Mouse (Mus musculus) spleen, postnatal 36 days (tissue): ENCODE results near the gene Efna2.

Experiments
- DNase-seq, 2 experiments: peaks; one replicate each; pipeline ENCODE4 v3.0.0; 2022; ENCODE audit warnings: low spot score in 2 of 2, mixed read lengths in 1 of 2

Efna2 gene

GRCm38 (mm10) chr10:80179068-80180051 lies at the start of gene Efna2:
Gene Efna2, plus strand, starts transcription at chr10:80179482.
- DNase-seq, result no peak

GRCm38 (mm10) chr10:80129846-80130245 lies 49.4 kb upstream of the Efna2 start:
- DNase-seq, result no peak

- DNase-seq, result no peak
Measured at GRCm38 (mm10) chr10:80130403-80131031, 48.8 kb upstream of the Efna2 start.

DNA sequence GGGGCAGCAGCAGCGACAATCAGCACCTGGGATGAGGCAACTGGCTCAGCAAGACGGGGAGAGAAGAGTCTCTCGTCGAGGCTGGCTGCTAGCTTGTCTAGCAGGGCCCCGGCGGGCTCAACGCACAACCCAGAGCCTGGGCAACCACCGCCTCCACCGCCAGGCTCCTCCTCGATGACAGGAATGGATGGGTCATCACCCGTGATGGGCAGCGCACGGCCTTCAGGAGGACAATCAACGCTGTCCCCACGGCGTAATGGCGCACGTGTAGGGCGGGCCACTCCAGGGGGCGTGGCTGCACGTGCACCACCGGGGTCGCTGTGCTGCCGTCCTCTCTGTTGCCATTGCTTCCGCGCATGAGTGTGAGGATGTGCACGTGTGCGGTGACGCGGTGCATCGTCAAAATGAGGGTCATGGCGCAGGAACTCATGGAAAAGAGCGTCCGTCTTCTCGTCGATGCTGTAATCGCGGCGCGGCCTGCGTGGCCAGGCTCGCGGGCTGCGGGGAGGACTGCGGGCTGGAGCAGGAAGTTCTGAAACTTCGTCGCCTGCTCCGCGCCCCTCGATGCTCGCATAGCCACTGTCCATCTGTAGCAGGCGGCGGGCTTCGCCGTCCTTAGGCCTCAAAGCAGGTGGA lies 47.8 kb upstream of the Efna2 start:
- no peak for DNase-seq

GRCm38 (mm10) chr10:80131952-80132350 lies 47.3 kb upstream of the Efna2 start:
- no peak for DNase-seq

DNA sequence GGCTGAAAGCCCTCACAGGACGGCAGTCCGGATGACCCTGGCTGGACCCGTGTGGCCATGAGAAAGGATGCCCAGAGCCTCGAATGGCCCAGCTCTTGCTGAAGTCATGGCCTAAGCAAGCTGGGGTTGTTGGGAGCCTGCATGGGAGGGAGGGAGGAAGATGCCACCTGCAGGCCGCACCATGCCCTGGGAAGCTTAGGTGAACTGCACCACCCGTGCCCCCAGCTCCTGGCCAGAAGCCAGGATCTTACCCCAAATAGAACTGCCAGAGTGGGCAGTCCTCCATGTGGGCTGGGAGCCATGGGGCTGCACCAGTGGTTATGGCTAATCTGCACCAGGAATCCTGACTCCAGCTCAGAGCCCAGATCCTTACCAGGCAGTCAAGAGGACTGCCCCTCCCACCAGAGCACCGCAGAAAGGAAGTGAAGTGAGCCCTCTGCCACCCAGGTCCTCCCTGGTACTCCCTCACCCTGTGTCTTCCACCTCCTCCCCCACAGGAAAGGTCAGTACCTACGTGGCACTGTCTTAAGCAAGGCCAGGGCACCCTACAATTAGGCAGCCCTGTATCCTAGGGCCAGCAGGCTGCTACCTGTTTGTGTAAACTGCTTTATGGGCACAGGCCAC lies 45.9 kb upstream of the Efna2 start:
- DNase-seq, result no peak

GRCm38 (mm10) chr10:80134421-80134820 lies 44.9 kb upstream of the Efna2 start:
- no peak for DNase-seq

DNA sequence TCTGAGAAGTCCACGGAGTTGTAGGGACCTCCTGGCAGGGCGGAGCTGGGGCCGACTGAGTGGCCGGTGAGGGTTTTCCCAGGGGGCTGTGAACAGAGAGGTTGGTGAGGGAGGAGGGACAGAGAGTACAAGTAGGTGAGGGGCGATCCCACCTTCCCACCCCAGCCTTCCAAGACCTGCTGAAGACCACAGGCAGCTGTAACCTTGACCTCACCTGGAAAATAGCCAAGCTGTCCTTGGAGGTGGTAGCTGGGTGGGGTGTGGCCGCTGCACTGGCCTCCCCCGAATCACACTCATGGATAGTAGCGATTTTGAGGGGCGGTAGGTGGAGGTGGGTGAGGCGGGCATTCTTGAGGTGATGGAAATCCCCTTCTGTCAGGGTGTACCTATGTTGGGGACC lies 44.1 kb upstream of the Efna2 start:
- no peak for DNase-seq

DNA sequence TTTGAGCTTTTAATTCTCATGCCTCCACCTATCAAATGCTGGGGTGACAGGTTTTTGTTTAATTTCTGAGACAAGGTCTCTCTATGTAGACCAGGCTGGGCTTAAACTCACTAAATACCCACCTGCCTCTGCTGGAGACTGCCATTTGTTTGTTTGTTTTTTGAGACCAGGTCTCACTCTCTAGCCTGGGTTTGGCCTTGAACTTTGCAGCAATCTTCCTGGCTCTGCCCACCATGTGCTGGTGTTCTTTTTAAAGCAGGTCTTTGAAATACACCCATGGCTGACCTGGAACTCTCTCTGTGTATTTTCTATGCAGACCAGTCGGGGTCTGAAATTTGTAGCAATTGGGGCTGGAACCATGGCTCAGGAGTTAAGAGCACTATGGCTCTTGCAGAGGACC lies 43.6 kb upstream of the Efna2 start:
- no peak for DNase-seq

DNA sequence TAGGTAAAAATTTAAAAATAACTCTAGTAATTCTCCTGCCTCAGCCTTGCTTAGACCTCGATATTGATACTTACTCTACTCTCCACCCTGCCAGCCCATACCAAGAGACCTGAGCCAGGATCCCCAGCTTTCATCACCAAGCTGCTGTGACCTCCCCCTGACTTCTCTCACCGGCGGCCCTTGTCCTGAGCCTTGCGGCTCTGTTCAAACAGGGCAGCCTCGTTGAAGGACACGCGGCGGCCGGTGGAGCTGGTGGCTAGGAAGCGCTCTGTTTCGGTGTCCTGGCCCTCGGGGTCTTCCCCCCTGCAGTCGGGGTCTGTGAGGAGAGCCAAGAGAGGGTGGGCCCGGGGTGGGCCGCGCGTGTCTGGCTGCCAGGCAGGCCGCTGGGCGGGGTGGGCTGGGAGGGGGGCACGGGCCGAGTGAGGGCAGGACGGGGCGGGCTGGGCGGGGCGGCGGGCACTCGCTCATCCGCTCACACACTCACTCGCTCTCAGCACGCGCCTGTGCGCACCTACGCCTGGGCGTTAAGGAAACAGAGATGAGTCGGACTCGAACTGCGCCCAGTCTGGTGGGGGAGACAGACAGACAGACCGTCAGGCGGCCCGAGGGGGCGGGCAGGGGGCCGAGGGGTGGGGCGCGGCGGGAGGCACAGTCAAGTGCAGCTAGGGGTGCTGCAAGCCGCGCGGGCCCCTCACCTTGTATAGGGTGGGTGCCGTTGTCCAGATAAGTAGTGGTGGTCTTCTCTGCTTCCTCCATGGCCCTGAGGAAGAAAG lies 42.9 kb upstream of the Efna2 start:
- no peak for DNase-seq

- DNase-seq, result no peak
Measured at GRCm38 (mm10) chr10:80136952-80137625, 42.2 kb upstream of the Efna2 start.

GRCm38 (mm10) chr10:80137626-80138552 lies 41.4 kb upstream of the Efna2 start:
- no peak for DNase-seq

- peak in 1 of 2 experiments; percentile 40 for DNase-seq
Measured at GRCm38 (mm10) chr10:80138553-80139438, 40.5 kb upstream of the Efna2 start, which contains the start of gene Atp5d. Gene Atp5d, plus strand, starts transcription at chr10:80138632.

- peak in 1 of 2 experiments; percentile 36 for DNase-seq
Measured at GRCm38 (mm10) chr10:80139439-80139775, 39.9 kb upstream of the Efna2 start.

GRCm38 (mm10) chr10:80139975-80140665 lies 39.2 kb upstream of the Efna2 start:
- no peak for DNase-seq

DNA sequence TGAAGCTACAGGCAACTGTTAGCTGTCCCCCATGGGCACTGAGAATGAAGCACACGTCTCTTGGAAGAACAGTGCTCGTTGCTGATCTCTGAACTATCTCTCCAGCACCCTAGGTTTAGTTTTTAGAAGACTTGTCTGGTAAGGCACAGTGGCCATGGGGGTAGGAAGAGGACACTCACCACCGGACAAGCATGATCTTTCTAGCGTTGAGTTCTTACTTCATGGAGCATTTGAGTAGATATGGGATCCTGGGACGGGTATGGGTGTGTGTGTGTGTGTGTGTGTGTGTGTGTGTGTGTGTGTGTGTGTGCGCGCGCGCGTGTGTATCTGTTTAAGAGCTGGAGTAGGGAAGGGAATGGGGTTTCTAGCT lies 38.6 kb upstream of the Efna2 start, which contains the start of gene Cbarp:
Cbarp (minus strand) TSS at position 170 of the 370 bp plus-strand sequence.
- peak in 1 of 2 experiments; percentile 18 for DNase-seq

GRCm38 (mm10) chr10:80141243-80141642 lies 38.0 kb upstream of the Efna2 start:
- peak; percentile 97 to 98 for DNase-seq
